Mouse (Mus musculus) lung, adult 2 months (tissue): ENCODE results near the gene Irgc1.

ENCODE experiments used
- CTCF ChIP-seq: fragments of 200-500 bp; IDR thresholded peaks from 2 replicates; pipeline ENCODE4 v1.5.1; 2011; ENCODE audit warnings: mild to moderate bottlenecking, low read length, control low read depth; ENCODE audit not compliant: insufficient read depth
- POLR2A ChIP-seq: fragments of 200-500 bp; IDR thresholded peaks from 2 replicates; pipeline ENCODE4 v1.6.1; 2011; ENCODE audit warnings: low read depth, mild to moderate bottlenecking, control low read depth, low read length, borderline replicate concordance; ENCODE audit errors: extremely low read depth

DNA sequence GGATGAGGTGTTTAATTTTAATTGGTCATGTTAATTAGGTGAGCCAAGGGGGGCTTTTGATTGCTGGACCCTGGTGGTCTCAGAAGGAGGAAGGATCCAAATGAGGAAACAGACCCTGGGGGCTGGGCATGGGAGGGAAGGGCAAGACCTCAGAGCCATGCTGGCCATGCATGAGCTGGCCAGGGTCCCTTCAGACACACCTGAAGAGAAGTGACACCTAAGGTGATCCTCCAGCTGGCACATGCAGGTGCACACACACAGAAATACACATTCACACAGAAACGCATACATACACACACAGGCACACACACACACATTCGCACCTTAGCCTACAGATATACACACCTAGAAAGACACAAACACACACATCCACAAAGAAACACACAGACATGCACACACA, 27.6 kb upstream of the Irgc1 start:
- TF ChIP-seq POLR2A (no peak), CTCF (no peak)
